Mouse (Mus musculus): ENCODE measurements around the gene Edn2. TPM values are rescaled to one million over a fixed set of nuclear protein-coding genes. Genes with fewer than 3 reads are reported as not detected.

Edn2 gene
- 0.10 TPM in 1 of 2 replicates, not detected in the other for polyA plus RNA-seq (2015; fragmentation: Nextera tagmentation; extraction: Ambion mirVana)

GRCm38 (mm10) chr4:120161166-120161949 lies at the start of gene Edn2:
Gene Edn2, plus strand, starts transcription at chr4:120161206.
- Histone ChIP-seq H3K36me3 (ENCODE audit: insufficient read depth, low read length) (no peaks in the 10 kb centered on the region), H3K27ac (ENCODE audit: low read length) (no peak within 1 kb of the TSS), H3K9ac (replicated peaks; ENCODE audit: low read length) (no peak within 1 kb of the TSS), H3K9me3 (ENCODE audit: low read length) (no peaks in the 10 kb centered on the region), H3K4me3 (ENCODE audit: low read length) (no peak within 1 kb of the TSS), H3K4me2 (replicated peaks; ENCODE audit: low read depth, low read length) (peak within 1 kb of the TSS; percentile 28), H3K27me3 (ENCODE audit: insufficient read depth, low read length) (no peaks in the 10 kb centered on the region), H3K4me1 (ENCODE audit: insufficient read depth, low read length) (peaks cover 11% of the 10 kb centered on the region; the same call in 1 of the 2 replicates)
- ATAC-seq (ENCODE audit: low FRiP score, low TSS enrichment) = peak; percentile 90
- WGBS = 40% methylated on average over 25 of the region's 29 CpGs

GRCm38 (mm10) chr4:120115516-120115915 lies 45.5 kb upstream of the Edn2 start:
- no peak overlapping the region for H3K27ac ChIP-seq (ENCODE audit: low read length)
- H3K4me3 ChIP-seq (ENCODE audit: low read length) = no peak overlapping the region
- H3K36me3 ChIP-seq (ENCODE audit: insufficient read depth, low read length) = no peaks in the 10 kb centered on the region
- no peak for ATAC-seq (ENCODE audit: low FRiP score, low TSS enrichment)
- 81% methylated on average over 3 of the region's 3 CpGs for WGBS
- H3K4me2 ChIP-seq (replicated peaks; ENCODE audit: low read depth, low read length) = no peak overlapping the region
- H3K4me1 ChIP-seq (ENCODE audit: insufficient read depth, low read length) = no peaks in the 10 kb centered on the region
- no peak overlapping the region for H3K9ac ChIP-seq (replicated peaks; ENCODE audit: low read length)
- no peaks in the 10 kb centered on the region for H3K9me3 ChIP-seq (ENCODE audit: low read length)
- H3K27me3 ChIP-seq (ENCODE audit: insufficient read depth, low read length) = no peaks in the 10 kb centered on the region

GRCm38 (mm10) chr4:120116312-120116711 lies 44.7 kb upstream of the Edn2 start:
- no peak overlapping the region for H3K4me2 ChIP-seq (replicated peaks; ENCODE audit: low read depth, low read length)
- ATAC-seq (ENCODE audit: low FRiP score, low TSS enrichment) = no peak
- H3K4me3 ChIP-seq (ENCODE audit: low read length) = no peak overlapping the region
- no peak overlapping the region for H3K9ac ChIP-seq (replicated peaks; ENCODE audit: low read length)
- H3K9me3 ChIP-seq (ENCODE audit: low read length) = no peaks in the 10 kb centered on the region
- WGBS = 78% methylated on average over 1 of the region's 1 CpGs
- H3K36me3 ChIP-seq (ENCODE audit: insufficient read depth, low read length) = no peaks in the 10 kb centered on the region
- H3K27me3 ChIP-seq (ENCODE audit: insufficient read depth, low read length) = no peaks in the 10 kb centered on the region
- no peaks in the 10 kb centered on the region for H3K4me1 ChIP-seq (ENCODE audit: insufficient read depth, low read length)
- H3K27ac ChIP-seq (ENCODE audit: low read length) = no peak overlapping the region

DNA sequence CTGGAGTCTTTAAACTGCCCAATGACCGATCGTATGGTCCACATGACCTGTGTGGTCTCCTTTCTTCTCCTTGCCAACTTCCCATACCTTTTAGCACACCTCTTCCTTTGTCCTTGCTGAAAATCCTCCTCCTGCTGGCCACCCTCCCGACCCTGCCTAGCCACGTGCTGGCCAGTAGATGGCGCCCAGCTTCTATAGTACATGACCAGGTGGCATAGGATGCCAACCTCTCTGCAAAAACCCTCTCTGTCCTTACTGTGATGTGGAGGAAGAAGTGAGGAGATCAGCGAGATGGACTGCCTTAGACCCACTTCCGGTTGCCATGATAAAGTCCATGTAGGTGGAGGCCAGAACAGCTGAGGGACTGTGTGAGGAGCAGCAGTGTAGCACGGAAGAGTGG lies 40.7 kb upstream of the Edn2 start:
- Histone ChIP-seq H3K36me3 (ENCODE audit: insufficient read depth, low read length) (no peaks in the 10 kb centered on the region), H3K4me3 (ENCODE audit: low read length) (no peak overlapping the region), H3K27me3 (ENCODE audit: insufficient read depth, low read length) (no peaks in the 10 kb centered on the region), H3K9me3 (ENCODE audit: low read length) (no peaks in the 10 kb centered on the region), H3K4me2 (replicated peaks; ENCODE audit: low read depth, low read length) (no peak overlapping the region), H3K9ac (replicated peaks; ENCODE audit: low read length) (no peak overlapping the region), H3K27ac (ENCODE audit: low read length) (no peak overlapping the region), H3K4me1 (ENCODE audit: insufficient read depth, low read length) (no peaks in the 10 kb centered on the region)
- 33% methylated on average over 8 of the region's 8 CpGs for WGBS
- peak; percentile 39; the same call in 1 of the 2 replicates for ATAC-seq (ENCODE audit: low FRiP score, low TSS enrichment)

DNA sequence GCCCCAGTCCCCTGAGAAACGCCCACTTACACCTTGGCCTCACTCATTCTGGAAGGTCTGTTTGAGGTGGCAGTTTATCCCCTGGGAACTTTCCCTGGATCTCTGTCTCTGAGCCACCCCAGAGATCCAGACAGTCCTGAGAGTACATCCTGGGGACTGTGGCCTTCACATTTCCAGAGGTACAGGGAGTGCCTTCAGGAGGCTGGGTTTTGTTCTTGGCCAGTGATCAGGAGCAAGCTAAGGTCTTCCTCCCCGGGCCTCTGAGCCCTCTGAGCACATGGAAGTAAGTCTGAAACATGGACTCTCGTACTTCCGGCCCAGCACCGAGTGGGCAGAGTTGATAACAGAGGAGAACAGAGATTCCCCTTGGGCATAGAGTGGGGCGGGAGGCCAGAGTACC lies 36.4 kb upstream of the Edn2 start:
- Histone ChIP-seq H3K9me3 (ENCODE audit: low read length) (no peaks in the 10 kb centered on the region), H3K27ac (ENCODE audit: low read length) (no peak overlapping the region), H3K4me1 (ENCODE audit: insufficient read depth, low read length) (no peaks in the 10 kb centered on the region), H3K9ac (replicated peaks; ENCODE audit: low read length) (no peak overlapping the region), H3K4me3 (ENCODE audit: low read length) (no peak overlapping the region), H3K27me3 (ENCODE audit: insufficient read depth, low read length) (no peaks in the 10 kb centered on the region), H3K4me2 (replicated peaks; ENCODE audit: low read depth, low read length) (no peak overlapping the region), H3K36me3 (ENCODE audit: insufficient read depth, low read length) (no peaks in the 10 kb centered on the region)
- no peak for ATAC-seq (ENCODE audit: low FRiP score, low TSS enrichment)
- 84% methylated on average over 6 of the region's 6 CpGs for WGBS

DNA sequence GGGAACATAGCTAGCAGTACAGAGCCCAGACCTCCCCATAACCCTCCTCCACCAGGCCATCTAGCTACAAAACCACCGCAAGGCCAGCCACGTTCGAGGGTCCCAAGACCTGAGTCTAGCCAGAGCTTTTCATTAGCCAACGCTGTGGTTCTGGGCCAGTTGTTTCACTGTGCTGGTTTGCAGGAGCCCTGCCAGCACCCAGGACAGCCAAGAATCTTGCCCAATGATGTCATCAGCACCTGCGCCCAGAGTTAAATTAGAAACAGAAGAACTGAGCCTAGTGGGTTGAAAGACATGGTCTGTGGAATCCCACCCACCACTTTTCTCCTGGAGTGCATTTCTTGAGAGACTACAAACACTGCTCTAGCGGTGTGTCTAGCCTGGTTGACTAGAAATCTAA lies 35.0 kb upstream of the Edn2 start:
- Histone ChIP-seq H3K27ac (ENCODE audit: low read length) (no peak overlapping the region), H3K9ac (replicated peaks; ENCODE audit: low read length) (no peak overlapping the region), H3K4me3 (ENCODE audit: low read length) (no peak overlapping the region), H3K9me3 (ENCODE audit: low read length) (no peaks in the 10 kb centered on the region), H3K27me3 (ENCODE audit: insufficient read depth, low read length) (no peaks in the 10 kb centered on the region), H3K4me1 (ENCODE audit: insufficient read depth, low read length) (no peaks in the 10 kb centered on the region), H3K4me2 (replicated peaks; ENCODE audit: low read depth, low read length) (no peak overlapping the region), H3K36me3 (ENCODE audit: insufficient read depth, low read length) (no peaks in the 10 kb centered on the region)
- WGBS = 90% methylated on average over 6 of the region's 6 CpGs
- no peak for ATAC-seq (ENCODE audit: low FRiP score, low TSS enrichment)

- 75% methylated on average over 3 of the region's 3 CpGs for WGBS
- Histone ChIP-seq H3K4me3 (ENCODE audit: low read length) (no peak overlapping the region), H3K4me2 (replicated peaks; ENCODE audit: low read depth, low read length) (no peak overlapping the region), H3K27ac (ENCODE audit: low read length) (no peak overlapping the region), H3K4me1 (ENCODE audit: insufficient read depth, low read length) (no peaks in the 10 kb centered on the region), H3K36me3 (ENCODE audit: insufficient read depth, low read length) (no peaks in the 10 kb centered on the region), H3K9ac (replicated peaks; ENCODE audit: low read length) (no peak overlapping the region), H3K27me3 (ENCODE audit: insufficient read depth, low read length) (no peaks in the 10 kb centered on the region), H3K9me3 (ENCODE audit: low read length) (no peaks in the 10 kb centered on the region)
- ATAC-seq (ENCODE audit: low FRiP score, low TSS enrichment) = no peak
Measured at GRCm38 (mm10) chr4:120127333-120127732, 33.7 kb upstream of the Edn2 start.

- no peak for ATAC-seq (ENCODE audit: low FRiP score, low TSS enrichment)
- WGBS = 81% methylated on average over 4 of the region's 4 CpGs
- no peak overlapping the region for H3K4me2 ChIP-seq (replicated peaks; ENCODE audit: low read depth, low read length)
Measured at GRCm38 (mm10) chr4:120128033-120128432, 33.0 kb upstream of the Edn2 start.

GRCm38 (mm10) chr4:120129233-120129885 lies 31.6 kb upstream of the Edn2 start:
- Histone ChIP-seq H3K9ac (replicated peaks; ENCODE audit: low read length) (no peak overlapping the region), H3K27ac (ENCODE audit: low read length) (no peak overlapping the region), H3K36me3 (ENCODE audit: insufficient read depth, low read length) (no peaks in the 10 kb centered on the region), H3K4me3 (ENCODE audit: low read length) (no peak overlapping the region), H3K9me3 (ENCODE audit: low read length) (no peaks in the 10 kb centered on the region), H3K4me1 (ENCODE audit: insufficient read depth, low read length) (no peaks in the 10 kb centered on the region), H3K27me3 (ENCODE audit: insufficient read depth, low read length) (no peaks in the 10 kb centered on the region), H3K4me2 (replicated peaks; ENCODE audit: low read depth, low read length) (no peak overlapping the region)
- ATAC-seq (ENCODE audit: low FRiP score, low TSS enrichment) = peak; percentile 76
- WGBS = 40% methylated on average over 4 of the region's 4 CpGs

More at GRCm38 (mm10) chr4:120128033-120128432, 33.0 kb upstream of the Edn2 start:
- H3K9me3 ChIP-seq (ENCODE audit: low read length) = no peaks in the 10 kb centered on the region
- H3K27ac ChIP-seq (ENCODE audit: low read length) = no peak overlapping the region
- no peak overlapping the region for H3K4me3 ChIP-seq (ENCODE audit: low read length)
- H3K4me1 ChIP-seq (ENCODE audit: insufficient read depth, low read length) = no peaks in the 10 kb centered on the region
- H3K9ac ChIP-seq (replicated peaks; ENCODE audit: low read length) = no peak overlapping the region
- no peaks in the 10 kb centered on the region for H3K27me3 ChIP-seq (ENCODE audit: insufficient read depth, low read length)
- H3K36me3 ChIP-seq (ENCODE audit: insufficient read depth, low read length) = no peaks in the 10 kb centered on the region

- Histone ChIP-seq H3K36me3 (ENCODE audit: insufficient read depth, low read length) (no peaks in the 10 kb centered on the region), H3K4me3 (ENCODE audit: low read length) (no peak overlapping the region), H3K4me1 (ENCODE audit: insufficient read depth, low read length) (no peaks in the 10 kb centered on the region), H3K27ac (ENCODE audit: low read length) (no peak overlapping the region), H3K4me2 (replicated peaks; ENCODE audit: low read depth, low read length) (no peak overlapping the region), H3K9me3 (ENCODE audit: low read length) (no peaks in the 10 kb centered on the region), H3K27me3 (ENCODE audit: insufficient read depth, low read length) (no peaks in the 10 kb centered on the region), H3K9ac (replicated peaks; ENCODE audit: low read length) (no peak overlapping the region)
- 45% methylated on average over 4 of the region's 4 CpGs for WGBS
- no peak for ATAC-seq (ENCODE audit: low FRiP score, low TSS enrichment)
Measured at GRCm38 (mm10) chr4:120130926-120131325, 30.1 kb upstream of the Edn2 start.
